Mouse (Mus musculus) forebrain, embryonic 11.5 days (tissue): Measurements from ENCODE around the gene Ak2. TPM values are rescaled to one million over a fixed set of nuclear protein-coding genes. Genes with fewer than 3 reads are reported as not detected.

ENCODE experiments used
- ATAC-seq: fragments of 200-750 bp; cut with Nextera tagmentation; replicated peaks from 2 replicates; pipeline ENCODE4 v1.8.0; 2017; ENCODE audit warnings: moderate TSS enrichment; ENCODE audit not compliant: low FRiP score
- DNase-seq: peaks from one replicate; pipeline ENCODE4 v3.0.0-alpha.2; 2017; ENCODE audit warnings: low spot score
- H3K27ac ChIP-seq: fragments of 300-500 bp; sonication (generic); 2 replicates; pipeline ENCODE4 v1.5.1; 2014; ENCODE audit warnings: low read depth, low read length
- H3K27me3 ChIP-seq: fragments of 300-500 bp; sonication (generic); 2 replicates; pipeline ENCODE4 v1.6.1; 2014; ENCODE audit warnings: mild to moderate bottlenecking, low read length, mixed read lengths; ENCODE audit not compliant: control insufficient read depth, insufficient read depth
- H3K36me3 ChIP-seq: fragments of 300-500 bp; sonication (generic); 2 replicates; pipeline ENCODE4 v1.6.1; 2014; ENCODE audit warnings: mild to moderate bottlenecking, low read length, moderate library complexity, mixed read lengths; ENCODE audit not compliant: control insufficient read depth, insufficient read depth
- H3K4me1 ChIP-seq: fragments of 300-500 bp; sonication (generic); replicated peaks from 2 replicates; pipeline ENCODE4 v1.6.1; 2014; ENCODE audit warnings: low read length, mixed read lengths; ENCODE audit not compliant: control insufficient read depth, insufficient read depth
- H3K4me2 ChIP-seq: fragments of 300-500 bp; sonication (generic); 2 replicates; pipeline ENCODE4 v1.6.1; 2014; ENCODE audit warnings: low read depth, mild to moderate bottlenecking, low read length, moderate library complexity, mixed read lengths; ENCODE audit not compliant: severe bottlenecking
- H3K4me3 ChIP-seq: fragments of 300-500 bp; sonication (generic); 2 replicates; pipeline ENCODE4 v1.5.1; 2014; ENCODE audit warnings: low read depth, low read length
- H3K9ac ChIP-seq: fragments of 300-500 bp; sonication (generic); 2 replicates; pipeline ENCODE4 v1.6.1; 2014; ENCODE audit warnings: low read length
- H3K9me3 ChIP-seq: fragments of 300-500 bp; sonication (generic); 2 replicates; pipeline ENCODE4 v1.6.1; 2016; ENCODE audit warnings: low read length, mixed read lengths; ENCODE audit not compliant: control insufficient read depth
- WGBS: fragments of 180-500 bp; shearing (Covaris S2); extraction: QIAGEN DNeasy Blood & Tissue Kit; methylation state at CpG from one replicate; pipeline ENCODE4 v1.1.7; 2014; 5-methylcytosine and 5-hydroxymethylcytosine counted together
- polyA plus RNA-seq: library from polyadenylated mRNA; unstranded; fragments of >200 nt; fragmentation: Nextera tagmentation; extraction: Ambion mirVana; gene quantifications from 2 replicates; pipeline ENCODE4 v1.2.1, GENCODE M21; 2014

Ak2 gene
- polyA plus RNA-seq, 1 experiment from 2014 or later: 173 TPM

DNA sequence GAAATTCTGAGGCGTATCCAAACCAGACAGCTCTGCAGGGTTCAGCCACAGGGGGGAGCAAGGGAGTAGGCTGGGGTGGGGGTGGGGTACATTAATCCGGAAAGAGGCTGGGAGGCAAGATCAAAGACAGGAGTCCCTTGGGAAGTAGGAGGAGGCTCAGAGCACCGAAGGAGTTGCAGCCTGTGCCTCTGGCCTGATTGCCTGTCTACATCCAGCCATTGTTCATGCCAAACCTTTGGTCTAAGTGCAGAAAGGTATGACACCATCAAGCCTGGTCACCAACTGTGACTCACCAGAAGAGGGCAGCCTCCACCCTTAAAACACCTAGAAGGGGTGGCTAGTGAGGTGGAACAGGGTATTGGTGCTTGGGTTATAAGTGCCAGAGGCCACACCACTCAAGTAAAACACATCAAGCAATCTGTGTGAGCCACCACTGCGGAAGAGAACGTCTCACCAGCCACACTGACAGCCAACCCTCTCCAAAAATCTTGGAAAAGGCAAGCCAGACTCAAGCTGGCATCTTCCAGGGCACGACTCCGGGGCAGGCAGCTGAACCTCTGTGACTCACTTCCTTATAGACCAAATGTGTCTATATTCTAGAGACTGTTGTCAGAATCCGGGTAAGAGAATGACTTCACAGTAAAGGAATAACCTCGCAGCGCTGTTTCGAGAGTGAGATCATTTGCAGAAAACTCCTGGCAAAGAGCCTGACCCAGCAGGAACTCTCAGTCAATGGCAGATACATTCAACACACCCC is 34.4 kb upstream of the Ak2 start:
- no peaks in the 10 kb centered on the region for H3K9me3 ChIP-seq
- H3K4me2 ChIP-seq: no peak overlapping the region
- no peaks in the 10 kb centered on the region for H3K36me3 ChIP-seq
- H3K4me3 ChIP-seq: no peak overlapping the region
- no peak overlapping the region for H3K9ac ChIP-seq
- H3K27ac ChIP-seq: no peak overlapping the region
- WGBS: 48% methylated on average over 11 of the region's 11 CpGs
- H3K4me1 ChIP-seq: peaks cover 5% of the 10 kb centered on the region; the same call in 1 of the 2 replicates
- 0 out of 2 replicates have a peak, but pooled peaks have one; percentile 28 for ATAC-seq
- H3K27me3 ChIP-seq: peaks cover 5% of the 10 kb centered on the region
- peak; percentile 72 for DNase-seq

DNA sequence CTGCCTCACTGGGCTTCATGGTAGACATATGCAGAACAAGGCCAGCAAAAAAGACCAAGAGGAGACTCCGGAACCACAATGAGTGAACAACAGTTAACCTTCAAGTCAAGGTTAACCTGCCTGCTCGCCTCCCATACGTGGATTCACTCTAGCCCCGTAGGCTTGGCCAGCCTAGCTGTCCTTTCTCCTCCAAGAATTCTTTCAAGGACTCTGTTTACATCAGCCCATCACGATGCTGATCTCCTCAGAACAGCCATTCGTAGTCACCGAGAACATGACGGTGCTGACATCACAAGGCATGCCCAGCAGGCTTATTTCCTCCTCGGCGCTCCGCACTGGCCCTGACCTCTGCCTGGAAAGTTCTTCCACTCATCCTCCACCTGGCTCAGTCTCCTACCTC is 33.6 kb upstream of the Ak2 start:
- WGBS: 88% methylated on average over 11 of the region's 11 CpGs
- Histone ChIP-seq H3K36me3 (no peaks in the 10 kb centered on the region), H3K9ac (no peak overlapping the region), H3K4me2 (no peak overlapping the region), H3K4me1 (peaks cover 6% of the 10 kb centered on the region; the same call in 1 of the 2 replicates), H3K4me3 (no peak overlapping the region), H3K27me3 (peaks cover 5% of the 10 kb centered on the region), H3K27ac (no peak overlapping the region), H3K9me3 (no peaks in the 10 kb centered on the region)
- ATAC-seq (no peak), DNase-seq (no peak)

DNA sequence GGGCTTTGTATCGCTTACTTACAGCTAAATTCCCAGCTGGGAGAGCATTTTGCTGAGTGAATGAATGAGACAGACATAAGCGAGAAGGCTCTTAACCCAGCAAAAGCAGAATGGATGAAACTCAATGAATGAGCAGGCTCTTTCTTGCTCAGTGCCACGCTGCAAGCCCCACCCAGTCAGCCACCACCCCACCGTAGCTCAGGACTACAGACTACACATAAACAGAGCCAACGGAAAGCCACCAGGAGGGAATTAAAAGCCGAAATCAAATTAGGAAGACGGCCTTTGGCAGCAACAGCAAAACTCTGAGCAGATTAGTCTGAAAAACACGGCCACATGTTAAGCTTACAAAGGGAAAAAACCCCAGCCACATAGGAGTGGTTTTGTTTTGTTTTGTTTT is 32.9 kb upstream of the Ak2 start:
- 50% methylated on average over 8 of the region's 8 CpGs for WGBS
- Histone ChIP-seq H3K9ac (no peak overlapping the region), H3K4me3 (no peak overlapping the region), H3K27me3 (peaks cover 5% of the 10 kb centered on the region), H3K4me2 (no peak overlapping the region), H3K36me3 (no peaks in the 10 kb centered on the region), H3K4me1 (peaks cover 7% of the 10 kb centered on the region; the same call in 1 of the 2 replicates), H3K27ac (no peak overlapping the region), H3K9me3 (no peaks in the 10 kb centered on the region)
- no peak for DNase-seq
- no peak for ATAC-seq

DNA sequence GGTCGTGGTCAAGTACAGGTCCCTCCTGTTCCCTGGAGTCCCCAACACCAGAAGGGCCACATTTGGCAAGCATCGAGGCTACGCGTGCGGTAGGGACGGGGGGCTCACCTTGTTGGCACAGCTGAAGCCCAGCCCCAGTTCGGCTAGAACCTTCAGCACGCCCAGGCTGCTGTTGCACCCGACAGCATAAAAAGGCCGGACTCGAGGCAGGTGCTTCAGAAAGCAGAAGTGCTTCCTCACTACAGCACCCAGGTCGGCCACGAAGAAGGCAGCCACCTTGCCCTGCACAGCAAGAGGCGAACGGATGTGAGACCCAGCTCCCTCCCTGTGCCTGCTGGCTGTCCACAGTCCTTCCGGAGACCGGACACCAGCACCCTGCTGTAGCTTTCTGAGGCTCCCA is 32.1 kb upstream of the Ak2 start:
- no peak overlapping the region for H3K4me2 ChIP-seq
- no peak overlapping the region for H3K9ac ChIP-seq
- H3K4me1 ChIP-seq: peaks cover 7% of the 10 kb centered on the region; the same call in 1 of the 2 replicates
- DNase-seq: no peak
- H3K27me3 ChIP-seq: peaks cover 5% of the 10 kb centered on the region
- no peak overlapping the region for H3K27ac ChIP-seq
- WGBS: 86% methylated on average over 17 of the region's 17 CpGs
- no peaks in the 10 kb centered on the region for H3K9me3 ChIP-seq
- no peak for ATAC-seq
- no peak overlapping the region for H3K4me3 ChIP-seq
- no peaks in the 10 kb centered on the region for H3K36me3 ChIP-seq

DNA sequence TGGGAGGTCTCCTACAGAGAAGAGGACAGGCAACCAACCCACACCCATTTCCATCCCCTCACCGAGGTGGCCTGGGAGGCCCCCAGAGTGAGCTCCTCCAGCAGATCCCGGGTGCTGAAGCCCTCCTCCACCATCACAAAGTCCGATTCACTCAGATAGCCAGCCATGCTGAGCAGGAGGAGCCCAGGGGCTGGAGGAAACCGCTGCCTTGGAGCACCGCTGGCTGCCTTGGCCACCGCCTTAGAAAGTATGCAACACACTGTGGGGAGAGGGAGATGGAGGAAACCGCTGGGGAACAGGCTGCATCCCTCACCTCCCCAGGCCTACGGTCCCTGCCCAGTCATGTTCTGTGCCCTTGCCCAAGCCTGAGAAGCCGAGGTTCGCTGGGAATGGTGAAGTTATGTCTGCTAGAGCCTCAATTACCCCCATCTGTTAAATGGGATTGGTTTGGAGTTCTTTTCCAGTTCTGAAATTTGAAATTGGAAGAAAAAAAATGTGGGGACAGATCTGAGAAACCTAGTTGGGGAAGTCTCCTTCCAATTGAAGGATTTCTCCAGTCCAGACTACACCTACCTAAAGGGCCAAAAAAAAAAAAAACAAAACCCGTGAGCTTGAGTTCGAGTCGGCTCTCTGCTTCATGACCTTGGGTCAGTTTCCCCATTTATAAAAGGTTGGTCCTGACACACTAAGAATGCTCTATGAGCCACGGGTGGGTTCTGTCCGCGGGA is 30.3 kb upstream of the Ak2 start:
- peak overlapping the region; percentile 69 for H3K4me3 ChIP-seq
- no peak for DNase-seq
- H3K27me3 ChIP-seq: peaks cover 5% of the 10 kb centered on the region
- peak overlapping the region; percentile 83 for H3K9ac ChIP-seq
- no peak overlapping the region for H3K27ac ChIP-seq
- 6% methylated on average over 16 of the region's 16 CpGs for WGBS
- no peak for ATAC-seq
- H3K4me1 ChIP-seq: peaks cover 7% of the 10 kb centered on the region; the same call in 1 of the 2 replicates
- no peaks in the 10 kb centered on the region for H3K9me3 ChIP-seq
- H3K36me3 ChIP-seq: no peaks in the 10 kb centered on the region
- H3K4me2 ChIP-seq: peak overlapping the region; percentile 91

DNA sequence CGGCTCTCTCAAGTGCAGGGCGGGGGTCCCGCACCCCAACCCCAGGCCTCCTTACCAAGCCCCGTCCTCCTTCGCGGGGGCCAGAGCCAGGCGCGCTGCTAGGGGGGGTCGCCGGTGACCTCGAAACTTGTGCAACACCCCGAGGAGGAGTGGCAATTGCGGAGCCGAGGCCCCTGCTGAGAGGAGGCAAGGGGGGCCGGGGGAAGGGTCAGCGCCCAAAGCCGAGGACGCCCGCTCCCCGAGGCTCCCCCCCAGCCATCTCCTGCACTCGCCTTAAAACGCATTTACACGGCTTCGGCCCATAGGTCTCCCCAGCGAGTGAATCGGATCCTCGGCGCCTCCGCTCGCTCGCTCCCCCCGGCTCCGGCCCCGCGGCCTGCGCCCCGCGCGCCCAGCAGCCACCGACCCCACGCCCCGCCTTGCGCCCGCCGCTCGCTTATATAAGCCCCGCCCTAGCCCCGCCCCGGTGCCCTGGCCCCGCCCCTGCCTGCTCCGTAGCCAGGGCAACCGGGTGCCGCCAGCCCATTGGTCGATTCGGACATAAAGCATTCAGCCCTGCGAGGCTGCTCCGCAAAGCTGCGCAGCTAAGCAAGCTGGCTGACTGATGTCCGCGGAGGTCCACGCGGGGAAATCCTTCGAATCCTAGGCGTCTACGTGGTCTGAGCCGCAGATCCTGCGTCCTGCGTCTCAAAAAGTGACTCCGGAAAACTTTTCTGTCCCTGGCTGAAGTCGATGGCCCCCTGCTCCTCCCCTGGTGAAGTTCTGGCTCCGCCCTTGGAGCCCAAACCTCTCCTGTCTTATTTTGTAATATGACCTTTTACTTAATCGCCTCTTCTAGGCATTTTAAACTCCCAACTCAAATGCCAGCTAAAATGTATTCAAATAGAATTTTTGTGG is 29.5 kb upstream of the Ak2 start, which contains the start of gene Azin2:
Gene Azin2, minus strand, starts transcription at position 414 of the 897 bp plus-strand sequence.
- H3K9me3 ChIP-seq: no peaks in the 10 kb centered on the region
- no peaks in the 10 kb centered on the region for H3K36me3 ChIP-seq
- peak within 1 kb of the TSS; percentile 69 for H3K4me3 ChIP-seq
- ATAC-seq (peak; percentile 98), DNase-seq (peak; percentile 99)
- peaks cover 7% of the 10 kb centered on the region; the same call in 1 of the 2 replicates for H3K4me1 ChIP-seq
- peak within 1 kb of the TSS; percentile 41; the same call in 1 of the 2 replicates for H3K27ac ChIP-seq
- peaks cover 5% of the 10 kb centered on the region for H3K27me3 ChIP-seq
- H3K4me2 ChIP-seq: peak within 1 kb of the TSS; percentile 91
- H3K9ac ChIP-seq: peak within 1 kb of the TSS; percentile 83
- WGBS: under 1% methylated on average over 66 of the region's 72 CpGs

DNA sequence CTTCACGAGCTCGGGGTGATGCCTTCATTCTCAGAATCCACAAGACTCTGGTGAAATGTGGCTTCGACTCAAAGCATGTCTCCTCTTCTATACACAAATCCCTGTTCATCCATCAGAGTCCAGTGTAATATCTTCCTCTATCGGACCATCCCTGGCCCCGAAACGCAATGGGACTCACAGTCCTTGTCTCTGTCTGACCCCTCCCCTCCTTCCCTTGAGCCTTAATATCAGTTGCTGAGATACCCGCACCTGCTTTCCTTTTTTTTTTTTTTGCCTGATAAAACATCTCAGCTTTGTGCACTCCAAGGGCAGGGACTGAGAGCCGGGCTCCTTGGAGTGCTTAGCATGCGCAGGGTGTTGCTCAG is 28.9 kb upstream of the Ak2 start:
- Histone ChIP-seq H3K27ac (no peak overlapping the region), H3K9me3 (no peaks in the 10 kb centered on the region), H3K4me2 (peak overlapping the region; percentile 91), H3K36me3 (no peaks in the 10 kb centered on the region), H3K4me3 (peak overlapping the region; percentile 69), H3K27me3 (peaks cover 5% of the 10 kb centered on the region), H3K9ac (peak overlapping the region; percentile 83), H3K4me1 (peaks cover 7% of the 10 kb centered on the region; the same call in 1 of the 2 replicates)
- DNase-seq: no peak
- 7% methylated on average over 9 of the region's 9 CpGs for WGBS
- ATAC-seq: no peak

DNA sequence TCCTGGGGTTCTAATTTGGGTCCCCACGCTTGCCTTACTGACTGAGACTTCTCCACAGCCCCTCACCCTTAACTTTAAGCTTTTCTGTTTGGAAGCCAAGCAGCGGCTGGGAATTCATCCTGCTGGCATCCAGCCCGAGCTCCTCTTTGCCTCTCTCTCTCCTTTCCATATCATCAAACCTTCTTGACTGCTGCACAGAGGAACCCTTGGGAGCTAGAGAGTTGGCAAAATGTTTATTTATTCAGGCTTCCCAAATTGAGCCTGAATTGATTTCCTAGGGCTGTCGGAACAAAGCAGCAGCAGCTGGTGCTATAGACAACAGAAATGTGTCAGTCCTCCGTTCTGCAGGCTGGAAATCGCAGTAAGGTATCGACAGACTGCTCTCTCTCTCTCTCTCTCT is 25.0 kb upstream of the Ak2 start:
- no peak for DNase-seq
- Histone ChIP-seq H3K36me3 (no peaks in the 10 kb centered on the region), H3K27ac (no peak overlapping the region), H3K4me1 (peaks cover 2% of the 10 kb centered on the region; the same call in 1 of the 2 replicates), H3K4me3 (no peak overlapping the region), H3K9ac (no peak overlapping the region), H3K4me2 (no peak overlapping the region), H3K9me3 (no peaks in the 10 kb centered on the region), H3K27me3 (no peaks in the 10 kb centered on the region)
- ATAC-seq: no peak
- WGBS: 56% methylated on average over 7 of the region's 7 CpGs
